ENCODE assay signal across 8 mouse cellular contexts in genomic region chr6:34875966-34876834, GRCm38 (mm10). TPM values are rescaled to one million over a fixed set of nuclear protein-coding genes. Genes with fewer than 3 reads are reported as not detected.
DNase-seq lines count a peak whose midpoint lies in the region; ATAC-seq and TF ChIP-seq lines count a peak whose summit lies in the region.

No protein-coding gene starts in this region.

- peak overlapping the region; percentile 74 for H3K4me2 ChIP-seq in embryonic facial prominence, embryonic 13.5 days
- H3K4me2 ChIP-seq in kidney, postnatal 0 days (ENCODE audit: low read length), result no peak overlapping the region
- H3K4me2 ChIP-seq in midbrain, embryonic 11.5 days, result peak overlapping the region; percentile 71

- intact Hi-C loops in left cerebral cortex, adult 2 months (cut with DNase I), result loop anchor here (5.0 kb wide), 1 partner anchor 121 kb away; no protein-coding TSS in a partner anchor

- H3K27ac ChIP-seq in left cerebral cortex, adult 2 months, result peak overlapping the region; percentile 72
- peak overlapping the region; percentile 98; the same call in 1 of the 2 replicates for H3K27ac ChIP-seq in embryonic facial prominence, embryonic 13.5 days
- 0 out of 2 replicates have a peak overlapping the region, but pooled peaks have one; percentile 82 for H3K27ac ChIP-seq in kidney, postnatal 0 days
- H3K27ac ChIP-seq in midbrain, embryonic 11.5 days (ENCODE audit: low read depth, low read length), result no peak overlapping the region

- no peaks in the 10 kb centered on the region for H3K27me3 ChIP-seq in embryonic facial prominence, embryonic 13.5 days
- no peaks in the 10 kb centered on the region for H3K27me3 ChIP-seq in kidney, postnatal 0 days (ENCODE audit: insufficient read depth, low read length)
- H3K27me3 ChIP-seq in midbrain, embryonic 11.5 days (ENCODE audit: control insufficient read depth, insufficient read depth, low read length), result no peaks in the 10 kb centered on the region

- DNase-seq in left cerebral cortex, adult 2 months (ENCODE audit: extremely low spot score in 1 of 2, low spot score in 2 of 2), result peak in 1 of 2 experiments; percentile 11
- no peak for DNase-seq in left cerebral cortex, adult 9 months (ENCODE audit: low spot score in 2 of 2)
- DNase-seq in kidney, postnatal 0 days (ENCODE audit: low spot score), result no peak
- DNase-seq in midbrain, embryonic 11.5 days (ENCODE audit: low spot score, missing footprints), result no peak
- DNase-seq in yolk sac, embryonic 10.5 days (ENCODE audit: low spot score), result peak; percentile 79
- DNase-seq in frontal cortex, postnatal 36 days (ENCODE audit: low spot score in 2 of 2), result no peak
- DNase-seq in cerebellum, adult 11-12 months, result no peak

- no peak overlapping the region for H3K4me3 ChIP-seq in left cerebral cortex, adult 2 months
- peak overlapping the region; percentile 70; the same call in 1 of the 2 replicates for H3K4me3 ChIP-seq in embryonic facial prominence, embryonic 13.5 days
- no peak overlapping the region for H3K4me3 ChIP-seq in kidney, postnatal 0 days (replicated peaks; ENCODE audit: low read depth, low read length)
- H3K4me3 ChIP-seq in midbrain, embryonic 11.5 days (ENCODE audit: low read depth, low read length), result no peak overlapping the region

- peaks cover 53% of the 10 kb centered on the region for H3K4me1 ChIP-seq in embryonic facial prominence, embryonic 13.5 days
- peaks cover 14% of the 10 kb centered on the region for H3K4me1 ChIP-seq in kidney, postnatal 0 days (replicated peaks; ENCODE audit: insufficient read depth, low read length)
- peaks cover 15% of the 10 kb centered on the region for H3K4me1 ChIP-seq in midbrain, embryonic 11.5 days (ENCODE audit: control insufficient read depth, insufficient read depth, low read length)

- no peak for TF ChIP-seq CTCF in left cerebral cortex, adult 2 months (IDR thresholded peaks at IDR 0.05)
- TF ChIP-seq CTCF in kidney, postnatal 0 days (IDR thresholded peaks at IDR 0.05; ENCODE audit: low read depth), result no peak

- no peak for ATAC-seq in embryonic facial prominence, embryonic 13.5 days (ENCODE audit: insufficient number of reproducible peaks, insufficient read depth, low FRiP score, low TSS enrichment, low read depth)
- no peak for ATAC-seq in kidney, postnatal 0 days (replicated peaks; ENCODE audit: low FRiP score, low read depth)
- ATAC-seq in midbrain, embryonic 11.5 days (ENCODE audit: low FRiP score), result no peak

- no peaks in the 10 kb centered on the region for H3K9me3 ChIP-seq in embryonic facial prominence, embryonic 13.5 days
- no peaks in the 10 kb centered on the region for H3K9me3 ChIP-seq in kidney, postnatal 0 days (replicated peaks; ENCODE audit: low read length)
- no peaks in the 10 kb centered on the region for H3K9me3 ChIP-seq in midbrain, embryonic 11.5 days (ENCODE audit: control insufficient read depth, low read length)

- WGBS in embryonic facial prominence, embryonic 13.5 days, result 57% methylated on average over 12 of the region's 12 CpGs
- 67% methylated on average over 12 of the region's 12 CpGs for whole genome bisulfite sequencing in kidney, postnatal 0 days
- 60% methylated on average over 12 of the region's 12 CpGs for WGBS in midbrain, embryonic 11.5 days

- peaks cover 26% of the 10 kb centered on the region for H3K36me3 ChIP-seq in embryonic facial prominence, embryonic 13.5 days
- H3K36me3 ChIP-seq in kidney, postnatal 0 days (ENCODE audit: insufficient read depth, low read length), result peaks cover 8% of the 10 kb centered on the region; the same call in 1 of the 2 replicates
- H3K36me3 ChIP-seq in midbrain, embryonic 11.5 days (ENCODE audit: control insufficient read depth, insufficient read depth, low read length), result peaks cover 2% of the 10 kb centered on the region; the same call in 1 of the 2 replicates

- H3K9ac ChIP-seq in embryonic facial prominence, embryonic 13.5 days, result peak overlapping the region; percentile 92; the same call in 1 of the 2 replicates
- H3K9ac ChIP-seq in kidney, postnatal 0 days (ENCODE audit: low read depth, low read length), result no peak overlapping the region
- H3K9ac ChIP-seq in midbrain, embryonic 11.5 days (ENCODE audit: low read length), result 0 out of 2 replicates have a peak overlapping the region, but pooled peaks have one; percentile 9

RNA-seq across cellular contexts. Expression of gene Cyren, which starts 1.7 kb away (rescaled TPM):
- 1 to 10 TPM; 5.6 to 7.2 TPM for total RNA-seq in left cerebral cortex, adult 2 months (2021)
- 19.0 and 20.4 TPM in 2 replicates for polyA plus RNA-seq in embryonic facial prominence, embryonic 13.5 days (2015; fragmentation: Nextera tagmentation; extraction: Ambion mirVana)
- 9.6 and 9.9 TPM in 2 replicates for polyA plus RNA-seq in kidney, postnatal 0 days (2015; fragmentation: Nextera tagmentation; extraction: Ambion mirVana)
- polyA plus RNA-seq in midbrain, embryonic 11.5 days (2014; fragmentation: Nextera tagmentation; extraction: Ambion mirVana), result 11.8 TPM in 2 replicates

RNA-seq across cellular contexts. Expression of gene Tmem140, which starts 13.3 kb away (rescaled TPM):
- 1 to 10 TPM; 3.1 TPM for total RNA-seq in left cerebral cortex, adult 2 months (2021)
- polyA plus RNA-seq in embryonic facial prominence, embryonic 13.5 days (2015; fragmentation: Nextera tagmentation; extraction: Ambion mirVana), result 1.8 and 2.0 TPM in 2 replicates
- 6.2 and 7.3 TPM in 2 replicates for polyA plus RNA-seq in kidney, postnatal 0 days (2015; fragmentation: Nextera tagmentation; extraction: Ambion mirVana)
- polyA plus RNA-seq in midbrain, embryonic 11.5 days (2014; fragmentation: Nextera tagmentation; extraction: Ambion mirVana), result 1.00 and 1.3 TPM in 2 replicates

RNA-seq across cellular contexts. Expression of gene Wdr91, which starts 34.5 kb away (rescaled TPM):
- 10 to 100 TPM; 29.3 to 30.7 TPM for total RNA-seq in left cerebral cortex, adult 2 months (2021)
- polyA plus RNA-seq in embryonic facial prominence, embryonic 13.5 days (2015; fragmentation: Nextera tagmentation; extraction: Ambion mirVana), result 11.9 and 13.6 TPM in 2 replicates
- polyA plus RNA-seq in kidney, postnatal 0 days (2015; fragmentation: Nextera tagmentation; extraction: Ambion mirVana), result 10.2 and 10.6 TPM in 2 replicates
- polyA plus RNA-seq in midbrain, embryonic 11.5 days (2014; fragmentation: Nextera tagmentation; extraction: Ambion mirVana), result 9.8 and 10.4 TPM in 2 replicates

RNA-seq across cellular contexts. Expression of gene Stra8, which starts 43.8 kb away (rescaled TPM):
- not detected for total RNA-seq in left cerebral cortex, adult 2 months (2021)
- not detected in 2 replicates for polyA plus RNA-seq in embryonic facial prominence, embryonic 13.5 days (2015; fragmentation: Nextera tagmentation; extraction: Ambion mirVana)
- polyA plus RNA-seq in kidney, postnatal 0 days (2015; fragmentation: Nextera tagmentation; extraction: Ambion mirVana), result not detected in 2 replicates
- not detected in 2 replicates for polyA plus RNA-seq in midbrain, embryonic 11.5 days (2014; fragmentation: Nextera tagmentation; extraction: Ambion mirVana)
